Mouse (Mus musculus): ENCODE data around the gene Ncf1. TPM values are rescaled to one million over a fixed set of nuclear protein-coding genes. Genes with fewer than 3 reads are reported as not detected.

Gene Ncf1
- total RNA-seq (2014; rRNA removed) (2.9 and 9.1 TPM in 2 replicates), polyA plus RNA-seq (2015; fragmentation: Nextera tagmentation; extraction: Ambion mirVana) (1.3 and 2.1 TPM in 2 replicates)

DNA sequence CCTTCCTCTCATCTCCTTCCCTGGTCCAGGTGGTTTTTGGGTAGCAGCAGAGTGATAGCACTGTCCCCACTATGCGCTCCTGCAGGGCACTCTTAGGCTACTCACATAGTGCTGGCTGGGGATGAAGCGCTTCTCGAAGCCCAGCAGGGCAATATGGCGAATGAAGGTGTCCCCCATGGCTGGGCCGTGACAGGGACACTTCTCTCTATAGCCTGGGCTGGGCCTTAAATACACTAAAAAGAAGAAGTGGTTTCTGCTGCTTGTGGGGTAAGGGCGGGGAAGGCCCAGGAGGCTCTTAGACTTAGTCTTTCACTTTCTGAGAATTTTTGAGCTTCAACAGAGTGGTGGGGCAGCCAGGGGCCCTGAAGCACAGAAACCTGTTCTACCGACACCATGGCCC is at the start of gene Ncf1:
TSS of gene Ncf1 (minus strand) at position 235 of the 400 bp plus-strand sequence.
- Histone ChIP-seq H3K4me3 (ENCODE audit: low read depth, low read length) (no peak within 1 kb of the TSS), H3K36me3 (ENCODE audit: insufficient read depth) (no peaks in the 10 kb centered on the region), H3K27me3 (ENCODE audit: insufficient read depth, low read length) (no peaks in the 10 kb centered on the region), H3K27ac (ENCODE audit: low read depth, low read length) (no peak within 1 kb of the TSS), H3K4me1 (ENCODE audit: insufficient read depth) (no peaks in the 10 kb centered on the region), H3K9me3 (ENCODE audit: low read length) (no peaks in the 10 kb centered on the region), H3K4me2 (ENCODE audit: low read depth) (no peak within 1 kb of the TSS), H3K9ac (no peak within 1 kb of the TSS)
- TF ChIP-seq CTCF (IDR thresholded peaks at IDR 0.05; ENCODE audit: low read depth), result no peak
- WGBS, result 93% methylated on average over 7 of the region's 7 CpGs
- DNase-seq, result no peak
- ATAC-seq, result no peak

DNA sequence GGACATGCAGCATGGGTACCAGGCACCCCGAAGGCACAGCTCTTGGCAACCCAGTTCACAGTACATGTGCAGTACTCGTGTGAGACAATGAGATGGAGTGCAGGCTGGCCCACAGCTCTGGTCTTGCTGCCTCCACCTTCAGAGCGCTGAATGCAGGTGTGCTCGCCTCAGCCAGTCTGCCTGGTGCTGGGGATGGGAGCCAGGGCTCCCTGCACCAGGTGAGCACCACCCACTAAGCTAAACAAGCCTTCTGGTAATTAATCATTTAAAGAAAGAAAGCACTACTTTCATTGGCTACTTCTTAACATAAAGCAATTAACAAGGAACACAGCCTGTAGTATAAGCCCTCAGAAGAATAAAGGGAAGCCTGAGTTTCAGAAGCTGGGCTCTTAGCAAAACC is 47.7 kb upstream of the Ncf1 start:
- H3K27ac ChIP-seq (ENCODE audit: low read depth, low read length), result no peak overlapping the region
- H3K36me3 ChIP-seq (ENCODE audit: insufficient read depth), result peaks cover 77% of the 10 kb centered on the region
- no peak for TF ChIP-seq CTCF (IDR thresholded peaks at IDR 0.05; ENCODE audit: low read depth)
- no peak overlapping the region for H3K4me3 ChIP-seq (ENCODE audit: low read depth, low read length)
- DNase-seq (no peak), ATAC-seq (no peak)
- no peaks in the 10 kb centered on the region for H3K27me3 ChIP-seq (ENCODE audit: insufficient read depth, low read length)
- no peak overlapping the region for H3K4me2 ChIP-seq (ENCODE audit: low read depth)
- no peaks in the 10 kb centered on the region for H3K9me3 ChIP-seq (ENCODE audit: low read length)
- no peaks in the 10 kb centered on the region for H3K4me1 ChIP-seq (ENCODE audit: insufficient read depth)
- no peak overlapping the region for H3K9ac ChIP-seq
- 87% methylated on average over 4 of the region's 4 CpGs for WGBS

DNA sequence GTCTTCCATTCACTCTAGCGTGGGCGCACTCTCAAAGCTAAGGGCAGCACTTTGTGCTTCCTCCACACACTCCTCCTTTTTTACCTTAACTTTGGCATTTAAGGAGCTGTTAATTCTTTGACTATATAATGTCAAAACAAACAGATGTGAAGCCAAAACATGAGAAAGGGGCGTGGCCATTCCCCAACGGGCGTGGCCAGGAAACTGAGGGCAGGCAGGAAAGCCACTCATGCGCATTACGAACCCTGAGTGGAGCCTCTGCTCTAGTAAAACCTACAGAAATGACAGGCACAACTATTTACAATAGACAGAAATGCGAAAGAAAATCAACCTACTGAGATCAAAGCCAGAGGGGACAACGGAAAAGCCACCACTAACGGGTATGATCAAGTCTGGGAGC is 46.1 kb upstream of the Ncf1 start:
- no peak overlapping the region for H3K4me2 ChIP-seq (ENCODE audit: low read depth)
- no peak for ATAC-seq
- H3K9ac ChIP-seq, result no peak overlapping the region
- no peak overlapping the region for H3K4me3 ChIP-seq (ENCODE audit: low read depth, low read length)
- peaks cover 85% of the 10 kb centered on the region for H3K36me3 ChIP-seq (ENCODE audit: insufficient read depth)
- no peak overlapping the region for H3K27ac ChIP-seq (ENCODE audit: low read depth, low read length)
- no peaks in the 10 kb centered on the region for H3K4me1 ChIP-seq (ENCODE audit: insufficient read depth)
- H3K9me3 ChIP-seq (ENCODE audit: low read length), result no peaks in the 10 kb centered on the region
- TF ChIP-seq CTCF (IDR thresholded peaks at IDR 0.05; ENCODE audit: low read depth), result no peak
- no peaks in the 10 kb centered on the region for H3K27me3 ChIP-seq (ENCODE audit: insufficient read depth, low read length)
- 86% methylated on average over 10 of the region's 10 CpGs for whole genome bisulfite sequencing
- DNase-seq, result no peak

DNA sequence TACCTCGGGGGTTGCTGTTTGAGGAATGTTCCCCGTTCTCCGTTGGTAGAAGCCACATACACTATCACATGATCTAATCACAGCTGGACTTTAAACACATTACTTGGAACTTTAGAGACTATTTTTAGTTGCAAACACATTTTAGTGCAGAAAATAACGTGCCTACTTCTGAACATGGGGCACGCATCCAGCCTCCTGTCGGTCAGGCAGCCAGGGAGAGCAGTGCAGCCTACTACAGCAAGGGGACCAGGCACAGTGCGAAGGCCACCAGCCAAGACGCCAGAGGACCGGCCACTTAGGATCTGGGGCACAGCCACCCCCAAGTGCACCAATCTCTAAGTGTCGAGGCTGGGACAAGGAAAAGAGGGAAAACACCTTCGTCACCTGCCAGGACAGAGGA is 45.6 kb upstream of the Ncf1 start:
- Histone ChIP-seq H3K9ac (no peak overlapping the region), H3K4me3 (ENCODE audit: low read depth, low read length) (no peak overlapping the region), H3K27ac (ENCODE audit: low read depth, low read length) (no peak overlapping the region), H3K4me2 (ENCODE audit: low read depth) (no peak overlapping the region), H3K36me3 (ENCODE audit: insufficient read depth) (peaks cover 82% of the 10 kb centered on the region), H3K9me3 (ENCODE audit: low read length) (no peaks in the 10 kb centered on the region), H3K4me1 (ENCODE audit: insufficient read depth) (no peaks in the 10 kb centered on the region), H3K27me3 (ENCODE audit: insufficient read depth, low read length) (no peaks in the 10 kb centered on the region)
- no peak for TF ChIP-seq CTCF (IDR thresholded peaks at IDR 0.05; ENCODE audit: low read depth)
- no peak for ATAC-seq
- no peak for DNase-seq
- 81% methylated on average over 11 of the region's 11 CpGs for WGBS

DNA sequence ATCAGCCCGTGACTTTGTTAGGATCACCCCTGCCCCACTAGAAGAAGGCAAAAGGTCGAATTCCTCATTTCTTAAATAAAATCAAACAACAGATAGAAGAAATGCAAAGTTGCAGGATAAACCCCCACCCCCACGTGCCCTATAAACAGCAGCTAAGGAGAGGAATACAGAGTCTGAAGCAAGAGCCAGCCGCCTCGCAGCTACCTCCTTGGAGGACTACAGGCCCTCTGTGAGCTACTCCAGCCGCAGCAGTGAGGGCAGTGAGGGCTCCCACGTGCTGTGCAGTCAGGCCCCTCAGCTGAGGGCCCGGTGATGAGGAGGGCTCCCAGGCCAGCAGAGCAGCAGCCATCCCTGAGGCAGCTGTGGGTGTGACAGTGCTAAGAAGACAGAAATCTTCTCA is 44.3 kb upstream of the Ncf1 start:
- no peak overlapping the region for H3K4me3 ChIP-seq (ENCODE audit: low read depth, low read length)
- H3K9me3 ChIP-seq (ENCODE audit: low read length), result no peaks in the 10 kb centered on the region
- WGBS, result 90% methylated on average over 8 of the region's 8 CpGs
- TF ChIP-seq CTCF (IDR thresholded peaks at IDR 0.05; ENCODE audit: low read depth), result no peak
- no peak overlapping the region for H3K27ac ChIP-seq (ENCODE audit: low read depth, low read length)
- H3K36me3 ChIP-seq (ENCODE audit: insufficient read depth), result peaks cover 69% of the 10 kb centered on the region
- no peak for DNase-seq
- H3K4me1 ChIP-seq (ENCODE audit: insufficient read depth), result no peaks in the 10 kb centered on the region
- no peak overlapping the region for H3K4me2 ChIP-seq (ENCODE audit: low read depth)
- ATAC-seq, result no peak
- H3K27me3 ChIP-seq (ENCODE audit: insufficient read depth, low read length), result no peaks in the 10 kb centered on the region
- H3K9ac ChIP-seq, result no peak overlapping the region

DNA sequence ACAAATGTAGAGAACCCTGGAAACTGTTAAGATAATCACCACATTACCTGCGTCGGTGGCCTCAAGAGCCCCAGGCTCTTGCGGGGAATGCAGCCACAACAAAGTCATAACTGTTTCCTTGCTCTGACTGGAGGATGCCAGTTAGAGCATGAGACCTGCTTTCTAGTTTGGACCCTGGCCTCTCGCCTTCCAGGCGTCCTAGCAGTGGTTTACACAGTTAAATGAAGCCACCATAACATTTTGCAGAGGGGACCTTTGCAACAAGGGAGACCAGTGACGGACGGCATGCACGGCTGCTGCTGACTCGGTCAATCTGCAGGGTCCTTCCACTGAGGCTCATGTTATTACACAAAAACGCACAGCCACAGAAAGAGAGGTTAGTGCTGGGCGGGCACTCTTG is 43.3 kb upstream of the Ncf1 start:
- Histone ChIP-seq H3K4me3 (ENCODE audit: low read depth, low read length) (no peak overlapping the region), H3K27me3 (ENCODE audit: insufficient read depth, low read length) (no peaks in the 10 kb centered on the region), H3K9me3 (ENCODE audit: low read length) (no peaks in the 10 kb centered on the region), H3K4me1 (ENCODE audit: insufficient read depth) (no peaks in the 10 kb centered on the region), H3K27ac (ENCODE audit: low read depth, low read length) (no peak overlapping the region), H3K9ac (no peak overlapping the region), H3K36me3 (ENCODE audit: insufficient read depth) (peaks cover 67% of the 10 kb centered on the region), H3K4me2 (ENCODE audit: low read depth) (no peak overlapping the region)
- ATAC-seq (no peak), DNase-seq (no peak)
- TF ChIP-seq CTCF (IDR thresholded peaks at IDR 0.05; ENCODE audit: low read depth), result no peak
- WGBS, result 76% methylated on average over 11 of the region's 11 CpGs

DNA sequence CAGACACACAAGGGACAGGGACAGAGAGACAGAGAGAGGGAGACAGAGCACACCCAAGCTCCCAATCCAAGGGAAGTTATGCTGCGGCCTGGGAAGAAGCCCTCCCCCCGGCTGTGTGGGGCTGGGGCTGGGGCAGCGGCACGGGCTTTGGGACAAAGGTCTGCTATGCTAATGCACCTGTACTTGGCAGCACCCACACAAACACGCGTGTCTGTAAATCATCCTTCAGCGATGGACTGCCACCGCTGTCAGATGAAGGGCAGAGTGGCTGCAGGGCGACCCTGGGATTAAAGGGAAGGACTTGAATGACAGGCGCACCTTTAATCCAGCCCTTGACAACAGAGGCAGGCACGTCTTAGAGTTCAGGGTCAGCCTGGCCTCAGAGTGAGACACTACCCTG is 42.0 kb upstream of the Ncf1 start:
- TF ChIP-seq CTCF (IDR thresholded peaks at IDR 0.05; ENCODE audit: low read depth), result no peak
- no peak for DNase-seq
- no peak overlapping the region for H3K27ac ChIP-seq (ENCODE audit: low read depth, low read length)
- H3K4me3 ChIP-seq (ENCODE audit: low read depth, low read length), result no peak overlapping the region
- no peak for ATAC-seq
- H3K27me3 ChIP-seq (ENCODE audit: insufficient read depth, low read length), result no peaks in the 10 kb centered on the region
- 85% methylated on average over 11 of the region's 11 CpGs for WGBS
- H3K9ac ChIP-seq, result no peak overlapping the region
- H3K4me2 ChIP-seq (ENCODE audit: low read depth), result no peak overlapping the region
- H3K36me3 ChIP-seq (ENCODE audit: insufficient read depth), result peaks cover 64% of the 10 kb centered on the region
- no peaks in the 10 kb centered on the region for H3K9me3 ChIP-seq (ENCODE audit: low read length)
- no peaks in the 10 kb centered on the region for H3K4me1 ChIP-seq (ENCODE audit: insufficient read depth)

DNA sequence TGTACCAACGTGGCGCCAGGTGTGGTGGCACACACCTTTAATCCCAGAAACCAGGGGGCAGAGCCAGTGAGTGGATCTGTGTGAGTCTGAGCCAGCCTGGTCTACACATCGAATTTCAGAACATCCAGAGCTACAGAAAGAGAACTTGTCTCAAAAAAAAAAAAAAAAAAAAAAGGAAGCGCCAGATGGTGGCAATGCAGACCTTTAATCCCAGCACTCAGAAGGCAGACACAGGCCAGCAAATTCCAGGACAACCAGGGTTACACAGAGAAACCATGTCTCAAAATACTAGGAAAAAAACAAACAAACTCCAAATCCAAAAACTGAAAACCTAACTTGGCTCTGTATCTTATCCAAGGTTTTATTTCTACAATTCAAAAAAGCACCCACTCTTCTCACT is 41.1 kb upstream of the Ncf1 start:
- DNase-seq (no peak), ATAC-seq (no peak)
- Histone ChIP-seq H3K4me2 (ENCODE audit: low read depth) (no peak overlapping the region), H3K27me3 (ENCODE audit: insufficient read depth, low read length) (no peaks in the 10 kb centered on the region), H3K27ac (ENCODE audit: low read depth, low read length) (no peak overlapping the region), H3K4me3 (ENCODE audit: low read depth, low read length) (no peak overlapping the region), H3K9me3 (ENCODE audit: low read length) (no peaks in the 10 kb centered on the region), H3K9ac (no peak overlapping the region), H3K36me3 (ENCODE audit: insufficient read depth) (peaks cover 67% of the 10 kb centered on the region), H3K4me1 (ENCODE audit: insufficient read depth) (no peaks in the 10 kb centered on the region)
- no peak for TF ChIP-seq CTCF (IDR thresholded peaks at IDR 0.05; ENCODE audit: low read depth)
- 93% methylated on average over 4 of the region's 4 CpGs for WGBS

Data from forebrain, postnatal 0 days (tissue).